Mouse (Mus musculus) spleen, postnatal 4 days (tissue): ENCODE data around the gene 4921536K21Rik.

Experiments
- DNase-seq, 2 experiments: peaks; one replicate each; pipeline ENCODE4 v3.0.0; 2022; ENCODE audit warnings: low spot score in 2 of 2

4921536K21Rik gene

GRCm38 (mm10) chr11:3855846-3856245, 39.1 kb downstream of the 4921536K21Rik start:
- DNase-seq, result no peak

DNA sequence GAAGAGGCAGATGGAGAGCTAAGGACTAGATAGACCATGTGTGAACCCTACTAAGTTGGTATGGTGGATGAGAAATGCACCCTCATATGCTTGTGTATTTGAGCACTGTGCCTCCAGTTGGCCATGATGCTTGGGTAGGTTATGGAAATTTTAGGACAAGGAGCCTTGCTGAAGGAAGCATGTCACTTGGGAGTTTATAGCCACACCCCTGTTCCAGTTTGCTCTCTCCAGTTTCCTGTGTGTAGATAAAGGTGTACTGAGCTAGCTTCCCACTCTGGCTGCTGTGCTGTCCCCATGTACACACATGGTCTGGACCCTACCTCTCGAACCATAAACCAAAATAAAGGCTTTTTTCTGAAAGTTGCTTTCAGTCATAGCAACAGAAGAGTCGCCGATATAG, 40.7 kb downstream of the 4921536K21Rik start:
- DNase-seq, result no peak

GRCm38 (mm10) chr11:3853481-3854034, 41.3 kb downstream of the 4921536K21Rik start:
- DNase-seq, result no peak

DNA sequence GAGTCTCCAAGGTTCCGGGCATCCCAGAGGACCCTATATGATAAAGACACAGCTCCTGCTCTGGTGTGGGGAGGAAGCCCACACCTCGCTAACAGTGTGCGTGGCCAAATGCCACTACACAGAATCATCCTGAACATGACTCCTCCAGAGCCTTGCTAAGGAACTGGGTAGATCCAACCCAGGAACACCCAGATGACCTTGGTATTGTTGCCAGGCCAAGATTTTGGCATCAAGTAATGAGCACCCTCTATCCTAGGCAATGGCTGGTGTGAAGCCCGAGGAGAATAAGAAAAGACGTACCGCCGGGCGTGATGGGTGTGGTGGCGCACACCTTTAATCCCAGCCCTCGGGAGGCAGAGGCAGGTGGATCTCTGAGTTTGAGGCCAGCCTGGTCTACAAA, 41.9 kb downstream of the 4921536K21Rik start:
- DNase-seq, result no peak

- DNase-seq, result no peak
Measured at GRCm38 (mm10) chr11:3851872-3852271, 43.0 kb downstream of the 4921536K21Rik start.

DNA sequence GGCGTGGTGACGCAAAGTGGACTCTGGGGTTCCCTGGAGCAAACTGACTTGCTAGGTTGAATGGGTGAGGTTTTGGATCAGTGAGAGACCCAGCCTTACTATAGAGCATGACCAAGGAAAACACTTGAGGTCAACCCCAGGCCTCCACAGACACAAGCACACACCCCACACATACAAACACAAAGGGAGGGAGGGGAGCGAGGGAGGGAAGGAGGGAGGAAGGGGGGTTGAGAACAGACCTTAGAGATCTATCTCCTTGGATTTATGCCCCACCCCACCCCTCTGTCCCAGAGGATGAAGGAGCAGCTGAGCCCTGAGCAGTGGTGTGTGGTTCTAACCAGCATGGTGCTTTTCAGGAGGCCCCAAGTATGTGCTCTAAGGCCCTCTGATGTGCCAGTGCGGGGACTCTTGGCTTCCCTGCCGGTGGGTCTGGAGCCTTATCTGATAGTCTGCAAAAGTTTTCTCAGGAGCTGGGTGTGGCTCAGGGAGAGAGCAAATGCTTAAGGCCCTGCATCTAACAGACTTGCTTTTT, 44.1 kb downstream of the 4921536K21Rik start:
- no peak for DNase-seq

- no peak for DNase-seq
Measured at GRCm38 (mm10) chr11:3850315-3850614, 44.6 kb downstream of the 4921536K21Rik start.

- DNase-seq, result no peak
Measured at GRCm38 (mm10) chr11:3849469-3850314, 45.2 kb downstream of the 4921536K21Rik start.

DNA sequence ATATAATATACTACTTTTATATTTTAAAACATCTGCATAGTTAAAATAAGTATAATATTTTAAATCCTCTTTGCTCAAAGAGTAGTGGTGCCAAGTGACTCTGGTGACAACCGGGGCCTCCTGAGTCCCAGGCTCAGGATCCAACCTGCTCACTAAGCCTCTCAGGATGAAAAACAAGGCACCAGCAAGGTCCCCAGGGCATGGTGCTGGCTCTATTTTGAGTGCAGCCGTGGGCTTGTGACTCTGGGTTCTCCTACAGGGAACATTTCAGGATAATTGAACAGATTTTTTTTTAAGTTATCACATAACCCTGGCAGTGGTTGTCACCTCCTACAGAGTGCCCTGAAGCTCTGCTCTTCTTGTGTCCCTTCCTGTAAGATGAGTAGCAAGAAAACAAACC, 48.5 kb downstream of the 4921536K21Rik start:
- no peak for DNase-seq

DNA sequence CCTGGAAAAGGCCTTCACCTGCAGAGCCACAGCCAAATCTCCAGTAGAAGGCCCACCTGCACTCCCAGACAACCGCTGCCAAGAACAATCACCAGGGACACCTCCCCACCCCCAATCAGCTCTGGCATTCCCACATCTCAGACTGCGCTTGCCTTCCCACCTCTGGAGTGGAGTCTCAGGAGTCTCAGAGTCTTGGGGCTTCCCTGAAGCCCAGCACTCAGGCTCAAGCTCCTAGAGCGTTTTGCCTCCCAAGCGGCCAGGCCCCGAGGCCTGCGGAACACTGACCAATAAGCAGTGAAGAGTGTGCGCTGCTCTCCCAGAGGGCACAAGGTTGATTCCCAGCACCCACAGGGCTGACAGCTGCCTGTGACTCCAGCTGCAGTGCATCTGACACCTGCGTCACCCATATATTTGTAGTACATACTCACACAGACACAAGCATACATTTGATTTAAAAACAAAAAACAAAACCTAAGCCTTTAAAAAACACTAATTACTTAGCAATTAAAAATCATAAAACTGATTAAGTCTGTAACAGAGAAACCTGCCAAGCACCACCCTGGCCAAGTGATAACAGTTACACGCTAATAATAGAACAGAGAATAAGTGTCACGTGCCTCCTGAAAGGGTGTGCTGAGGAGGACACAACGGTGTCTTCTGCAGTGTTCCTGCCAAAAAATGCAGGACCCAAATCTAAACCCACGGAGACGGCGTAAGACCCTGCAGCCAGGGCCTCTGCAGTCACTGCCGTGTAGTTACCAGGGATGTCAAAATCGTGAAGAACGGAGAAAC, 50.8 kb downstream of the 4921536K21Rik start:
- DNase-seq, result no peak
